Mouse (Mus musculus) spleen, adult 2 months (tissue): ENCODE measurements around the gene Foxs1.

Source experiments
- CTCF ChIP-seq: fragments of 200-500 bp; IDR thresholded peaks from 2 replicates; pipeline ENCODE4 v1.5.1; 2011; ENCODE audit warnings: mild to moderate bottlenecking, inconsistent platforms; ENCODE audit not compliant: insufficient read depth, insufficient read length, insufficient replicate concordance; ENCODE audit errors: extremely low read depth
- POLR2A ChIP-seq: fragments of 200-500 bp; IDR thresholded peaks from 2 replicates; pipeline ENCODE4 v1.6.1; 2011; ENCODE audit warnings: low read depth, low read length, inconsistent platforms

GRCm38 (mm10) chr2:152958116-152958515 lies 25.1 kb upstream of the Foxs1 start:
- TF ChIP-seq CTCF (no peak), POLR2A (no peak)
